Mouse (Mus musculus) hematopoietic stem cell, adult 5-6 weeks (primary cell): ENCODE data around the gene 4930535I16Rik. TPM values are rescaled to one million over a fixed set of nuclear protein-coding genes. Genes with fewer than 3 reads are reported as not detected.

Source experiments
- ATAC-seq, 2 experiments: fragments of 125-278 bp in 1 of 2; replicated peaks in 1 of 2; 2 replicates each; pipeline ENCODE4 v1.8.0; 2016 to 2017; ENCODE audit warnings: inconsistent platforms in 2 of 2, mild to moderate bottlenecking in 2 of 2, moderate number of reproducible peaks in 2 of 2, low read depth in 1 of 2, moderate TSS enrichment in 1 of 2; ENCODE audit not compliant: low FRiP score in 2 of 2, poor library complexity in 2 of 2, severe bottlenecking in 2 of 2, insufficient read depth in 1 of 2, low TSS enrichment in 1 of 2
- total RNA-seq: library from RNA; stranded (forward); fragments of 172-1452, 232-1000 nt; gene quantifications from 2 replicates; pipeline ENCODE4 v1.2.3, GENCODE M21; 2017

The 4930535I16Rik gene
- total RNA-seq = not detected in 2 replicates

DNA sequence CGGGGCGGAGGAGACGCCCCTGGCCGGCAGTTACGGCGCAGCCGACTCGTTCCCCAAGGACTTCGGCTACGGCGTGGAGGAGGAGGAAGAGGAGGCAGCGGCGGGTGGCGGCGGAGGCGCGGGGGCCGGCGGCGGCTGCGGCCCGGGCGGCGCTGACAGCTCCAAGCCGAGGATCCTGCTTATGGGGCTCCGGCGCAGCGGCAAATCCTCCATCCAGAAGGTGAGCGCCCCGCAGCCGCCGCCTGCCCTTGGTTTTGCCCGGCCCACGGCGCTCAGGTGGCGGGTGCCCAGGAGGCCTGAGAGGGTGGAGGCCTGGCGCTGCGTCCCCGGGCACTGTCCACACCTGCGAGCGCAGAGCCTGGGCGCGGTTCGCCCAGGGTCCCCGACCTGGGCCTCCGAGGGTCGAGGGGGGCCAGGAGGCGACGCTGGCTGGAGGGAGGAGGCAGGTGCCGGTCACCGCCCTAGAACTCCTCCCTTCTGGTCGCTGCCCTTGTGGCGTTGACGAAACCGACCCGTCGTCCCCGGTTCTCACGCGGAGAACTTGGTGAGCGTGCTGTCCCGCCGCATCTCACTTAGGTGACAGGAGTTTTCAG, at the start of gene 4930535I16Rik:
TSS of gene 4930535I16Rik (minus strand) at position 475 of the 593 bp plus-strand sequence.
- ATAC-seq = no peak; a peak in 1 of 4 replicates

DNA sequence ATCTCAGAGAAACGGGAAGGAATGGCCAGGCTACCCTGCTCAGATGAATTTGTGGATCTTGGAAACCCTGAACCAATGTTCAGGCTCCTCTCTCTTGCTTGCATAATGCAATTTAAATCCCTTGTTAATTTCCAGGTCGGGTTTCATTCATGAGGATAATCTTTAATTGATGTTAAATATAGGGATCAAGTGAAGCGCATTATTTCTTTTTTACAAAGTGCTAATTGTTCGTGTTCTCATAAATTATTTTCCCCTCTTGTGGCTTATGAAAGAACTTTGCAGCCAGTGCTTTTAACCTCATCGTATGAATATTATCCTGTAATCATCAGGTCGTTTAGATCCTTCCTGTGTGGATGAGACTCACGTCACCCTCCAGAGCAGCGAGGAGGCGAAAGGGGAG, 44.9 kb upstream of the 4930535I16Rik start:
- no peak for ATAC-seq

DNA sequence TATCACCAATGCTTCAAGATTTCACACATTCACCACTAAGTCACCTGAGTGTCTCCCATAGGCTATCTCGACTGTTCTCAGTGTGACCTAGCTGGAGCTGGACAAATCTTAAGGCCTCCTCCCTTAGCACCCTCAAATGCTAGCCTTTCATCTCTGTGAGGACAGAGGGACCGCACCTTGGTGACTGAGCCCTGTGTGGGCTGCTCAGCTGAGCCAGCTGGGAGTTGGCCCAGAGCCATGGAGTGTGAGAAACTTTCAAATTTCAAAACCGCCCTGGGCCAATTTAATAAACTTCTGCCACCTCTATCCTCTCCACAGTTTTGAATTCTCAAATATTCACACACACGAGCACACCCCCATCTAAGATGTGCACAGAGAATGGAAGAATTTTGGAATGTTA, 43.1 kb upstream of the 4930535I16Rik start:
- ATAC-seq = no peak

DNA sequence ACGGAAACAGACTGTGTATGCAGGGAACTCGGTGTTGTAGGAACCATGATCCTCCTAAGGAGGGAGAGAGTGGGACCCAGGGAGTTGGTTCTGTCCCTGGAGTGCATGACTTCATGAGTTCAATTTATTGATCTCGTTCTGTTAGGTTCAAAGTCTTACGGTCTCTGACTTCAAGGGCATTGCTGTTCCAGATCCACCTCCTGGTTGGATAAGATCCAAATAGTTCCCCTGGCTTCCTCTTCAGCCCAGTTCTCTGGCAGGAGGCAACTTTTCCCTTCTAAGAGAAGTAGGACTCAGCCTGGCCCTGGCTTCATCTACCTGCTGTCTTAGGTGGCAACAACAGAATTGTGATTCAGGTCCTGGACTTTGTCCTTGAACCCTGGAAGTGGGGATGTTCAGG, 40.1 kb upstream of the 4930535I16Rik start:
- ATAC-seq = no peak

DNA sequence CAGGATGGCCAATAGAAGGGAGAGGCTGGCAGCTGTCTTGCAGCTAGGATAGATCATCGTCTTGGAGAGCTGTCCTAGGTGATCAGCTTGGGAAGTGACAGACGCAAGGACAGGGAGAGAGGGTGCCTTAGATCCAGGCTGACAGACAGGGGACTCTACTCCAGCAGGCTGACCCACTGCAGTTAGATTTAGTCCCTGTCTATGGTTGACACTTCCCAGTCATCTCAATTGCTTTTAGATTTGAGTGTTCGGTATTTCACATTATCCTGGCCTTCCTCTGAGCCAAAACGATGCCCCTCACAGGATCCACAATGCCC, 39.6 kb upstream of the 4930535I16Rik start:
- ATAC-seq = 0 out of 4 replicates have a peak, but pooled peaks of 1 of the 2 experiments have one; percentile 15

DNA sequence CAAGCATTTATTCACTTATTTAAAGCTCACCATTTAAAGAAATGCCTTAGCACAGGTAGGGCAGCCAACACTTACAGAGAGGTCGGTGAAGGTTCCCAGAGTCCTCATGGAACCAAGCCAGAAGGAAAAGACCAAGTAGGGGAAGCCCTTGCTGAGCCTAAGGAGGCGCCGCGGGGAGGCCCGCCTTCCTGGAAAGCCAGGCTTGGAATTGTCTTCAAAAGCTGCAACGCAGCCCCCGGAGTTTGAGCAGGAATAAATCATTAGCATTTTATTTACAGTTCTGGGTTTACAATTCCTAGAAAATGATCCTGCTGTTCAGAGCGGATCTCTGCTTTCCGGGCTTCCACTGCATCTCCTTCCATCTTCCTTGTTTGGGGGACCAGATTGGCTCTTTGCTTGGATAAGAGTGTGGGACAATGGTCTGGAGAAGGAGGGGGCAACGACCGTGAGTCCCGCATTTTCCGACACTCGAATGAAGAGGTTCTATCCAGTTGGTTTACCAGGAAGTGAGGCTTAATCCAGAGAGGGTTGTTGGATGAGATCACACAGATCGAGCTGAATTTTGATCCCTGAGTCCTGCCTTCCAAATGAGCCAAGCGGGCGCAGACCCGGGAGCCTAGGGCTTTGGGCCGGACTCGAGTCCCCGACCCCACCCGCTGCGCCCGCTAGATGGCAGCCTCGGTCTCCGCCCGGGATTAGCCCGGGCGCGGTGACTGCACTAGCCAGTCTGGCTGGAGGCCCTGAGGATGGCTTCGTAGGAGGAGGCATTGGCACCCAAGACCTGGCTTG, 39.1 kb upstream of the 4930535I16Rik start:
- ATAC-seq = peak; percentile 80 to 90

DNA sequence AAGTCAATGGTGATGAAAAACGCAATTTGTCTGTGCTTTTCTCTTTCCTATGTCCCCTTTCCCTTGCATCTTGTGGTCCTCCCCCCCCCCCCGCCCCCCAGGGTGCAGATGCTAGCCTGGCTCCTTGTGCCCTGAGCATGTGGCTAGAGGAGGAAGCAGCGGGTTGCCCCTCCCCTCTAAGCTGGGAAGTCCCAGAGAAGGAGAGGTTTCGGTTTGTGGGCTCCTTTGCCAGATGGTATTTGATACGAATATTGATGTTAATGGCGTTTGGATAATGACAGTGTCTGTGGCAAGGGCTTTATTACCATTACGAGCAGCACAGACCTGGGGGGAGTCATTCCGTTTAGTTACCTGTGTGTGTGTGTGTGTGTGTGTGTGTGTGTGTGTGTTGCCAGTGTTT, 34.2 kb upstream of the 4930535I16Rik start:
- ATAC-seq = peak; percentile 66 to 81; a peak in 3 of 4 replicates

DNA sequence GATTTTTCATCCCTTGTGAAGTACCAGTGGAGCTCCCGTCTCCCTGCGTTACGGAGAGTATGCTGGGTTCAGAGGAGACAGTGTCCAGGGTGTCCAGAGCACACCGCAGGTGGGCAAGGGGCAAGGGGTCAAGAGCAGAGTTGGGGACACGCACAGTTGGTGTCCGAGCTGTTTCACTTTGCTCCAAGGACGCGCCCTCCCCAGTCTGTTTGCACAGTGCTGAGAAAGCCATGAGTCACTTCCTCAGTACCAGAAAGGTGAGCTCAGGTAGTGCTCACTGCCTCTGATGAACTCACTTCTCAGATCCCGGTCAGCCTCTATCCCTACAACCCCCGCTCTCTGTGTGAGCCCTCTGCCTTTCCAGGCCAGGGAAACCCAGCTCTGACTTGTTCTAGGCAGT, 31.8 kb upstream of the 4930535I16Rik start:
- ATAC-seq = no peak

DNA sequence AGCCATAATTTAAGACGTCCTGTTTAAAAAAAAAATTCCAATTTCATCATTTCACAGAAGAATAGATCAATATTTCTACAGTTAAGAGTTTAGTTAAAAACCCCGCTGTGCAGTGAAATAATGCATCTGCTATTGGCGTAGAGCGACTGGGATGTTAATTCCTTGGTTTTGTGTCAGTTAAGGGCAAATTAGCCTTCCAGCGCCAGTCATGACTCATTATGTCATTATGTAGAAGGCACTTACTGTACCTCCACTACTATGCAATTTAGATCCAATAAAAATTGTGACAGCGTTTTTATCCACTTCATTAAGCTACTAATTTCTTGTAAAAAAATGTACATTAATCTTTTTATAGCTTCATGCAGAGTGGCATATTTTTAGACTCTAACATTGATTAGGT, 31.1 kb upstream of the 4930535I16Rik start:
- ATAC-seq = no peak

DNA sequence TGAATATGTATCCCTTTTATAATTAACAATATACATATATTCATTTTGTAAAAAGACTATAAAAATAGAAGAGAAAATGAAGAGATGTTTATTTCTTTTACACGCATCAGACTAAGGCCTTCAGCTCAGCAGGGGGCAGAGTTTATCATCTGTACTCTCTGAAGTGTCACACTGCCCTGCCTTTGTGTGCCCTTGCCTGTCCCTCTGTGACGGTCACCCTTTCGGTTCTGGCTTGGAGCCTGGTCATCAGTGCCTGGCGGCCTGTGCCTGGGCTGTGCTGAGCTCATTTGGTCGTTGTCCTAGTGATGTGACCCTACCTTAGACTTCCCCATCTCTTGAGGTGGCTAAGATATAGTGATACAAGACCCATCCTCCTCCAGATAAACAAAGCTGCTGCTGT, 29.3 kb upstream of the 4930535I16Rik start:
- ATAC-seq = no peak

DNA sequence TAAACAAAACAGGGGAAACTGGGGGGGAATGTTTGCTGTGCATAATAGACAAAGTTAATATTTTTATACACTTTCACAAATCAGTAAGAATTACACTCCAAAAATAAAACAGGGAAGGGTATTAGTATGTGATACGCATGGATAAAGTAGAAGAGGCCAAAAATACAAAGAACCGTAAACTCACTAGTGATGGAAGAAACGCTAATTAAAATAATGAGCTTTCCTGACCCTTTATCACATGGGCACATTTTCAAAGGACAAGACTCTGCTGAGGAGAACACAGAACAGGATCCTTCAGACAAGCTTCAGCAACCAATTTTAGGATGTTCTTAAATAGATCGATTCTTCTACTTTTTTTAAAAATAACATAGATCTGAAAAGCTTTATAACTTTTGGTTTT, 28.9 kb upstream of the 4930535I16Rik start:
- ATAC-seq = no peak

DNA sequence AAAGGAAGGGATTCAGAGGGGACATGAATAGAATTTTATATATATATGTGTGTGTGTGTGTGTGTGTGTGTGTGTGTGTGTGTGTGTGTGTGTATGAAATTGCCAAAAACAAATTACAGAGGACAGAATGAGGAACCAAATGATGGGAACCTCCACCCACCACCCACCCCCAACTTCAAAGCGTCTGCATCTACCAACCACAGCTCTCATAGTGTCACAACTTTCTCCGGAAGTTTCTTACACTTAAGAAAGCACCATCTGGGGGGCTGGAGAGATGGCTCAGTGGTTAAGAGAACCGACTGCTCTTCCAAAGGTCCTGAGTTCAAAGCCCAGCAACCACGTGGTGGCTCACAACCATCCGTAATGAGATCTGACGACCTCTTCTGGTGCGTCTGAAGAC, 23.1 kb upstream of the 4930535I16Rik start:
- peak; percentile 61 to 80; a peak in 3 of 4 replicates for ATAC-seq

DNA sequence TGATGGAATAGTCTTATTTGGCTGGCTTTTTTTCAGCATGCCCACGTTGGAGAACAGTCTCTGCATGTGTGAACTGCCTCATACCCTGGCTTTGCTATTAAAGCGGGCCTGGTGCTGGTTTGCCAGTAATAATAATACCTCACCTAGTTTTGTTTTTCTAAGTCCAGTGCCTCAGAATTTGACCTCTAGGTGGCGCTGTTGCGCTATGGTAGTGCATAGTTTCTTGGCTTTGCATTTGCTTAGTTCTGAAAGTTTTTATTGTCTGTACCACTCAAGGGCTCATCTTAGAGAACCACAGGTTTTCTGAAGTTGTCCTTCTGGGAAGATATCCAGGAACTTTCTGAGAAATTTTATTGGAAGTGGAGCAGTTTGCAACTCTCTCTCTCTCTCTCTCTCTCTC, 22.0 kb upstream of the 4930535I16Rik start:
- peak; percentile 63 to 65 for ATAC-seq

DNA sequence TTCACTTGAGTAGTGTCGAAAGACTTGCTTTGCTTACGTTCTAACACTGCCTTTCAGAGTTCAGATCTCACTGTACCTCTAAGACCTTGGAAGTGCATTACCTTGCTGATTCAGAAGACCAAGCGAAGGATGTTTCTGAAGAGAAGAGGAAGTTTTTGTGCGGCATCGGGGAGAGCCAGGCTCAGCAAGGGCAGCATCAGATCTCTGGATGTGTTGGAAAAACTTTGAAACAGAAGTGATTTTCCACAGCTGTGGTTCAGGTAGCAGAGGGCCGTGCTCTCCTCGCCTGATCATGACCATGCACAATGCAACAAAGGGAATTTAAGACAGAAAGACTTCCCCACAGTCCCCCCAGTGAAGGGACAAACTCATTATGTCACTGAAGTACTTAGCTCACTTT, 18.2 kb upstream of the 4930535I16Rik start:
- ATAC-seq = no peak

DNA sequence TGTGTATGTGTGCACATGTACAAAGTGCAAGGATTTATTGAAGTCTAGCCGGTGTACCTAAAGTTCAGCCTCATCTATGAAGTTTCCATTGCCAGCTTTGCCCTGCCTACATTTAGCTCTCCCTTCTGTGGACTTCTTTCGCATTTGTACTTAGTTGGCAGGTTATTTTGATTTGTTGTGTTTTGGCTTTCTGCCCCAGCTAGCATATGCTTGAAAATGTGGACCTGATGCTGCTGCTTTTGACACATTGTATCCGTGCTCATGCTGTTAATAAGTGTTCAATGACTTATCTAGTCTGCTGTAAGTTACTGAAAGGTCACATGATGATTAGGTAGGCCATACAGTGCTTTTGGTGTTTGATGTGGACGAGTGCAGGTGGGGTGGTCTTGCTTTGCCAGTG, 16.5 kb upstream of the 4930535I16Rik start:
- ATAC-seq = no peak

DNA sequence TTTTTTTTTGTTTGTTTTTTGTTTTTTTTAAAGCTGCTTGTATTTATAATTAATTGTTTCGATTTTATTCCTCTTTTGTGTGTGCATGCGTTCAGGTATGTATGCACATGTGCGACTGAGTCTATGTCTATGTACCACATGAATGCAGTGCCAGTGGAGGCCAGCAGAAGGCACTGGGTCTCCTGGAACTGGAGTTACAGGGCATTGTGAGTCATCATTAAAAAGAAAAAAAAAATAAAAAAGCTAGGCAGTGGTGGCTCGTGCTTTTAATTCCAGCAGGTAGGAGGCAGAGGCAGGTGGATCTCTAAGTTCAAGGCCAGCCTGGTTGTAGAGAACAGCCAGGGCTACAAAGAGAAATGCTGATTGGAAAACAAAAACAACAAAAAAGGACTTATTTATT, 12.2 kb upstream of the 4930535I16Rik start:
- no peak for ATAC-seq

DNA sequence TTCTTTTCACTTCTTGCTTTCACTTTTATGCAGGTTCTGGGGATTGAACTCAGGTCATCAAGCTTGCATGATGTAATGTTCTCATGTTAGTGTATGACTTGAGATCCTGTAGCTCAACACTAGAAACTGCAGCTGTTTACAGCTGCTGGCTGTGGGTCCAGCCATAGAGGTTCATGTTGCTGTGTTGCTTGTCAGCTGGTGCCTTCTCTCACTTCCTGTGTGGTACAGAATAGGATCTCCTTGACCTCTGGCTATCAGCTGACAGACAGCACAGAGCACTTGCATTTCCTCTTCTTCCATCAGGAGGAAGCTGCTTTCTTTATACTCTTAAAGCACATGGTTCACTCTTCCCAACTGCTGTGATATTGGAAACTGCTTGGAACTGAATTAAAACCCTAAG, 10.1 kb upstream of the 4930535I16Rik start:
- peak; percentile 69 to 88 for ATAC-seq

DNA sequence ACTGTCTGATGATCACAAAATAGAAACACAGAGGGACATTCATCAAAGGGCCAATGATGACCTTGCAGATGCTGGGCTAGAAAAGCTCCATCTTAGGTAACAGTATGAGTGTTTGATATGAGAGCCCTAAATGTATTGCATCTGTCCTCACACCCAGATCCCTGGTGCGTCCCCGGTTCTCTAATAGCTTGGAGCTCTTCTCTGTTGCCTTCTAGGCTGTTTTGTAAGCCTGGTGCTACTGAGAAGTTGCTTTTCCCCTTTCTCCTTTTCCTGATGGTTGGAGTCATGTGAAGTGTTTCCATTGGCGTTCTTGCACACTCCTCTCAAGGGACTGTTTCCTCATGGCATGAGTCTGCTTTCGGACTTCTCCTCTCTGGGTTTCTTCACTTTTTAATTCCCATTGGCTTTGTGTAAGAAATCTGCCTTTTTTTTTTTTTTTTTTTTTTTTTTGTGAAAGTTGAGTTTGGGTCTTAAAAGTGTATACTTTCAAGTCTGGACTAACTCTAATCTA, 3.3 kb upstream of the 4930535I16Rik start:
- no peak for ATAC-seq

DNA sequence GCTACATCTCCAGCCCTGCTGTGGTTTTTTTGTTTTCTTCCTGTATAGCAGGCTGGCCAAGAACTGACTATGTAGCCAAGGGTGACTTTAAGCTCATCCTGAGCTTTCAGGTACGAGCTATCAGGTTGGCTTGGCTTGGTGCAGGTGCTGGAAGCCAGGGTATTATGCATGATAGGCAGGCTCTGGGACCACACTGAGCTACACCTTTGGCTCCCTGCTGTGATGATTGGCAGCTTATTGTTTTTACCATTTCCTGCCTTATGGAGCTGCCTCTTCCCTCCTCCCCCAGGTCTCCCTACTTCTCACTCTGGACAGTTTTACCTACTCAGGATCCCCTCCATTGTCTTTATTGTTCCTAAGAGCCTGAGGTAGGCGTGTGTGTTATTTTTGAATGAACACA, 1.0 kb upstream of the 4930535I16Rik start:
- no peak for ATAC-seq
